Mouse (Mus musculus): Measurements from ENCODE around the gene 1810043G02Rik. TPM values are rescaled to one million over a fixed set of nuclear protein-coding genes. Genes with fewer than 3 reads are reported as not detected.
A peak's percentile ranks its signal among the peaks of the same experiment; 100 is the strongest.
"Not testable (repeated sequence)": the region's sequence is repeated elsewhere in the genome, so short reads cannot be mapped to it uniquely, and the experiment has no call there.

1810043G02Rik gene
- polyA plus RNA-seq, 1 experiment from 2014 or later: 23.6 TPM

GRCm38 (mm10) chr10:78008169-78008568, 29.8 kb downstream of the 1810043G02Rik start:
- H3K4me1 ChIP-seq: peaks cover 34% of the 10 kb centered on the region
- WGBS: 70% methylated on average over 3 of the region's 3 CpGs
- H3K4me3 ChIP-seq (replicated peaks): peak overlapping the region; percentile 90
- H3K27me3 ChIP-seq (replicated peaks): no peaks in the 10 kb centered on the region
- no peaks in the 10 kb centered on the region for H3K9me3 ChIP-seq
- peak overlapping the region; percentile 100; the same call in 1 of the 2 replicates for H3K27ac ChIP-seq
- H3K9ac ChIP-seq: no peak overlapping the region
- ATAC-seq (ENCODE audit: insufficient read depth, low FRiP score, low read depth): no peak
- peak overlapping the region; percentile 74 for H3K4me2 ChIP-seq
- H3K36me3 ChIP-seq: no peaks in the 10 kb centered on the region; the same call in 1 of the 2 replicates

- peak overlapping the region; percentile 74 for H3K4me2 ChIP-seq
- WGBS: under 1% methylated on average over 58 of the region's 59 CpGs
Observed at GRCm38 (mm10) chr10:78009184-78009944, 31.0 kb downstream of the 1810043G02Rik start.

GRCm38 (mm10) chr10:78009945-78010293, 31.6 kb downstream of the 1810043G02Rik start, which contains the start of gene Pfkl:
Pfkl (minus strand) TSS chr10:78010083.
- Histone ChIP-seq H3K27me3 (replicated peaks) (no peaks in the 10 kb centered on the region), H3K9ac (peak within 1 kb of the TSS; percentile 87), H3K4me3 (replicated peaks) (peak within 1 kb of the TSS; percentile 90), H3K4me2 (peak within 1 kb of the TSS; percentile 74), H3K36me3 (no peaks in the 10 kb centered on the region), H3K27ac (peak within 1 kb of the TSS; percentile 100), H3K9me3 (no peaks in the 10 kb centered on the region), H3K4me1 (peaks cover 34% of the 10 kb centered on the region)
- 0% methylated on average over 9 of the region's 9 CpGs for WGBS
- no peak for ATAC-seq (ENCODE audit: insufficient read depth, low FRiP score, low read depth)

More at GRCm38 (mm10) chr10:78009184-78009944, 31.0 kb downstream of the 1810043G02Rik start:
- peak overlapping the region; percentile 90 for H3K4me3 ChIP-seq (replicated peaks)
- peaks cover 34% of the 10 kb centered on the region for H3K4me1 ChIP-seq
- peak overlapping the region; percentile 100 for H3K27ac ChIP-seq
- H3K9ac ChIP-seq: peak overlapping the region; percentile 87
- no peaks in the 10 kb centered on the region for H3K36me3 ChIP-seq
- H3K9me3 ChIP-seq: no peaks in the 10 kb centered on the region
- no peaks in the 10 kb centered on the region for H3K27me3 ChIP-seq (replicated peaks)
- ATAC-seq (ENCODE audit: insufficient read depth, low FRiP score, low read depth): peak; percentile 94

- H3K9ac ChIP-seq: 0 out of 2 replicates have a peak overlapping the region, but pooled peaks have one; percentile 6
- H3K4me3 ChIP-seq (replicated peaks): peak overlapping the region; percentile 23; the same call in 1 of the 2 replicates
- ATAC-seq (ENCODE audit: insufficient read depth, low FRiP score, low read depth): no peak
- H3K27ac ChIP-seq: no peak overlapping the region; the same call in 1 of the 2 replicates
- H3K4me2 ChIP-seq: peak overlapping the region; percentile 74
- H3K36me3 ChIP-seq: no peaks in the 10 kb centered on the region
- H3K27me3 ChIP-seq (replicated peaks): no peaks in the 10 kb centered on the region
- H3K9me3 ChIP-seq: no peaks in the 10 kb centered on the region
- H3K4me1 ChIP-seq: peaks cover 34% of the 10 kb centered on the region
- 13% methylated on average over 10 of the region's 10 CpGs for WGBS
Observed at GRCm38 (mm10) chr10:78010335-78010734, 32.0 kb downstream of the 1810043G02Rik start.

GRCm38 (mm10) chr10:78011116-78011515, 32.8 kb downstream of the 1810043G02Rik start:
- H3K36me3 ChIP-seq; H3K9me3 ChIP-seq; H3K4me2 ChIP-seq; H3K27me3 ChIP-seq (replicated peaks); H3K27ac ChIP-seq; ATAC-seq (ENCODE audit: insufficient read depth, low FRiP score, low read depth); H3K9ac ChIP-seq; H3K4me3 ChIP-seq (replicated peaks): not testable (repeated sequence)
- WGBS: 93% methylated on average over 5 of the region's 5 CpGs
- H3K4me1 ChIP-seq: peaks cover 29% of the 10 kb centered on the region

GRCm38 (mm10) chr10:78012661-78013495, 34.6 kb downstream of the 1810043G02Rik start:
- 88% methylated on average over 18 of the region's 18 CpGs for WGBS
- no peak overlapping the region for H3K27ac ChIP-seq
- no peaks in the 10 kb centered on the region for H3K36me3 ChIP-seq
- ATAC-seq (ENCODE audit: insufficient read depth, low FRiP score, low read depth): no peak
- no peak overlapping the region for H3K4me3 ChIP-seq (replicated peaks)
- H3K9me3 ChIP-seq: no peaks in the 10 kb centered on the region
- no peak overlapping the region for H3K4me2 ChIP-seq
- no peaks in the 10 kb centered on the region for H3K27me3 ChIP-seq (replicated peaks)
- H3K4me1 ChIP-seq: peaks cover 14% of the 10 kb centered on the region
- no peak overlapping the region for H3K9ac ChIP-seq

- no peak overlapping the region for H3K9ac ChIP-seq
- WGBS: 78% methylated on average over 1 of the region's 1 CpGs
- H3K9me3 ChIP-seq: no peaks in the 10 kb centered on the region
Observed at GRCm38 (mm10) chr10:78015489-78015888, 37.2 kb downstream of the 1810043G02Rik start.

GRCm38 (mm10) chr10:78016366-78016765, 38.0 kb downstream of the 1810043G02Rik start:
- Histone ChIP-seq H3K4me2 (no peak overlapping the region), H3K27me3 (replicated peaks) (no peaks in the 10 kb centered on the region), H3K36me3 (no peaks in the 10 kb centered on the region), H3K4me1 (peaks cover 3% of the 10 kb centered on the region; the same call in 1 of the 2 replicates), H3K9me3 (no peaks in the 10 kb centered on the region), H3K9ac (no peak overlapping the region), H3K4me3 (replicated peaks) (no peak overlapping the region), H3K27ac (no peak overlapping the region)
- no peak for ATAC-seq (ENCODE audit: insufficient read depth, low FRiP score, low read depth)
- WGBS: 55% methylated on average over 5 of the region's 5 CpGs

More at GRCm38 (mm10) chr10:78015489-78015888, 37.2 kb downstream of the 1810043G02Rik start:
- Histone ChIP-seq H3K36me3 (no peaks in the 10 kb centered on the region), H3K27me3 (replicated peaks) (no peaks in the 10 kb centered on the region), H3K27ac (no peak overlapping the region), H3K4me3 (replicated peaks) (no peak overlapping the region), H3K4me2 (no peak overlapping the region), H3K4me1 (peaks cover 4% of the 10 kb centered on the region; the same call in 1 of the 2 replicates)
- ATAC-seq (ENCODE audit: insufficient read depth, low FRiP score, low read depth): no peak

GRCm38 (mm10) chr10:78018797-78019203, 40.5 kb downstream of the 1810043G02Rik start:
- Histone ChIP-seq H3K4me3 (replicated peaks) (peak overlapping the region; percentile 21), H3K36me3 (no peaks in the 10 kb centered on the region), H3K9ac (no peak overlapping the region), H3K27me3 (replicated peaks) (no peaks in the 10 kb centered on the region), H3K9me3 (no peaks in the 10 kb centered on the region), H3K4me2 (peak overlapping the region; percentile 52), H3K4me1 (peaks cover 3% of the 10 kb centered on the region; the same call in 1 of the 2 replicates), H3K27ac (no peak overlapping the region)
- 20% methylated on average over 19 of the region's 19 CpGs for WGBS
- peak; percentile 77 for ATAC-seq (ENCODE audit: insufficient read depth, low FRiP score, low read depth)

GRCm38 (mm10) chr10:78019291-78019690, 41.0 kb downstream of the 1810043G02Rik start:
- H3K9me3 ChIP-seq: no peaks in the 10 kb centered on the region
- H3K9ac ChIP-seq: no peak overlapping the region
- peaks cover 3% of the 10 kb centered on the region; the same call in 1 of the 2 replicates for H3K4me1 ChIP-seq
- no peak overlapping the region for H3K4me3 ChIP-seq (replicated peaks)
- ATAC-seq (ENCODE audit: insufficient read depth, low FRiP score, low read depth): 0 out of 2 replicates have a peak, but pooled peaks have one; percentile 35
- no peaks in the 10 kb centered on the region for H3K36me3 ChIP-seq
- no peaks in the 10 kb centered on the region for H3K27me3 ChIP-seq (replicated peaks)
- WGBS: 74% methylated on average over 4 of the region's 4 CpGs
- H3K4me2 ChIP-seq: no peak overlapping the region
- no peak overlapping the region for H3K27ac ChIP-seq

GRCm38 (mm10) chr10:78019984-78020383, 41.7 kb downstream of the 1810043G02Rik start:
- ATAC-seq (ENCODE audit: insufficient read depth, low FRiP score, low read depth); H3K4me1 ChIP-seq; H3K36me3 ChIP-seq; H3K4me2 ChIP-seq; H3K4me3 ChIP-seq (replicated peaks); H3K9me3 ChIP-seq; H3K9ac ChIP-seq; H3K27ac ChIP-seq; H3K27me3 ChIP-seq (replicated peaks): not testable (repeated sequence)
- WGBS: 93% methylated on average over 7 of the region's 11 CpGs
